Mouse (Mus musculus): Measurements from ENCODE around the gene Dnajb2.

The Dnajb2 gene

DNA sequence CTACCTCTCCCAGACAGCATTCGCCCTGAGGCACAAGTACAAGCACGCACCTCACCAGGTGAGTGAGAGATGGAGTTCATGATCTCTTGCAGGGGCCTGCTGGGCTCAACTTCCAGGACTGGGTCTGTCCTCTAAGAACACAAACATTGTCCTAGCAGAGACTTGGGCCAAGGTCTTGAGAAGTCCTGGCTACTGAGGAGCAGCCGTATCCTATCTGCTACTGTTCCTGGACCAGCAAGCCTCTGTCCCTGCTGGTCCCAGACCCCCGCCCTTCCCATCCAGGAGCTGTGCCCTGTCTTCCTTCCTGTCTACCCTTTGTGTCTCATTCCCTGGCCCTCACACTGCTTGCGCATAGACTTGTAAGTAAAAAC, 57.1 kb downstream of the Dnajb2 start:
- no peak for DNase-seq (ENCODE audit: low spot score)

DNA sequence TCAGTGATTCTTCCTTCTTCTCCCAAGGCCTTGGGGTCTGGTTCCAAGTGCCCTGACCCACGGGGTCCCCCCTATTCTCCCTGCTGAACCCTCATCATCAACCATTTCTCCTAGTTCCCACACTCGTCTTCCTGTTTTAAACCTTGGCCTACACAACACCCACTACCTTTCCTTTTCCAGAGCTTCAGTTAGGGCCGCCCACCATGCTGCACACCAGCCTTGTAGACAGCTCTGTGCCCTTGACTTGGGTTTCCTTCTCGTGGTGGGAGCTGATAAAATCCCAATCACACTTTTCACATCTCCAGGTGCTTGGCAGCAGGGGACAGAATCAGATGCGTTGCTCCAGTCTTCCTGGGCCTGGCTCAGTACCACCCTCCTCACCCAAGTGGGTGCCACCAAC, 58.1 kb downstream of the Dnajb2 start:
- DNase-seq (ENCODE audit: low spot score): no peak

All from ovary, adult 18-20 months (tissue).